Mouse (Mus musculus) stomach, embryonic 15.5 days (tissue): ENCODE data around the gene Ctsw. TPM values are rescaled to one million over a fixed set of nuclear protein-coding genes. Genes with fewer than 3 reads are reported as not detected.

Experiments used
- polyA plus RNA-seq: library from polyadenylated mRNA; unstranded; fragments of >200 nt; fragmentation: Nextera tagmentation; extraction: Ambion mirVana; gene quantifications from 2 replicates; pipeline ENCODE4 v1.2.1, GENCODE M21; 2015

Gene Ctsw
- polyA plus RNA-seq, 1 experiment from 2014 or later = 2.3 TPM

Other genes starting within 250 kb of the Ctsw start
- gene Pacs1, start 195.4 kb downstream of the Ctsw start, polyA plus RNA-seq = 18.0 and 20.6 TPM in 2 replicates
- 278 and 308 TPM in 2 replicates for gene Sf3b2, start 173.1 kb downstream of the Ctsw start, polyA plus RNA-seq
- 2.2 and 2.9 TPM in 2 replicates for gene Gal3st3, start 170.2 kb downstream of the Ctsw start, polyA plus RNA-seq
- not detected in 2 replicates for gene Catsper1, start 132.8 kb downstream of the Ctsw start, polyA plus RNA-seq
- gene Cst6, start 118.9 kb downstream of the Ctsw start, polyA plus RNA-seq = 7.9 and 13.9 TPM in 2 replicates
- gene Eif1ad, start 101.8 kb downstream of the Ctsw start, polyA plus RNA-seq = 48.0 and 51.2 TPM in 2 replicates
- 433 and 441 TPM in 2 replicates for gene Banf1, start 101.3 kb downstream of the Ctsw start, polyA plus RNA-seq
- 74.8 and 75.3 TPM in 2 replicates for gene Sart1, start 79.8 kb downstream of the Ctsw start, polyA plus RNA-seq
- 8.3 and 12.9 TPM in 2 replicates for gene Tsga10ip, start 66.0 kb downstream of the Ctsw start, polyA plus RNA-seq
- gene Drap1, start 43.5 kb downstream of the Ctsw start, polyA plus RNA-seq = 210 and 222 TPM in 2 replicates
- 47.8 and 49.4 TPM in 2 replicates for gene AI837181, start 43.4 kb downstream of the Ctsw start, polyA plus RNA-seq
- not detected in 2 replicates for gene Fosl1, start 21.0 kb downstream of the Ctsw start, polyA plus RNA-seq
- 11.8 and 11.9 TPM in 2 replicates for gene Ccdc85b, start 10.6 kb downstream of the Ctsw start, polyA plus RNA-seq
- 99.4 and 99.7 TPM in 2 replicates for gene Fibp, start 7.9 kb downstream of the Ctsw start, polyA plus RNA-seq
- 145 and 152 TPM in 2 replicates for gene Efemp2, start 5.4 kb upstream of the Ctsw start, polyA plus RNA-seq
- 35.6 and 36.3 TPM in 2 replicates for gene Mus81, start 19.9 kb upstream of the Ctsw start, polyA plus RNA-seq
- gene Cfl1, start 21.9 kb upstream of the Ctsw start, polyA plus RNA-seq = 2,358 and 2,394 TPM in 2 replicates
- gene 1700020D05Rik, start 35.3 kb upstream of the Ctsw start, polyA plus RNA-seq = not detected in 2 replicates
- gene Snx32, start 42.0 kb upstream of the Ctsw start, polyA plus RNA-seq = 8.8 and 11.1 TPM in 2 replicates
- 14.6 and 17.8 TPM in 2 replicates for gene Ovol1, start 92.1 kb upstream of the Ctsw start, polyA plus RNA-seq
- gene Ap5b1, start 99.5 kb upstream of the Ctsw start, polyA plus RNA-seq = 7.1 and 8.3 TPM in 2 replicates
- gene Rnaseh2c, start 133.4 kb upstream of the Ctsw start, polyA plus RNA-seq = 124 and 144 TPM in 2 replicates
- gene Kat5, start 141.7 kb upstream of the Ctsw start, polyA plus RNA-seq = 42.2 and 49.1 TPM in 2 replicates
- 43.5 and 46.0 TPM in 2 replicates for gene Rela, start 169.0 kb upstream of the Ctsw start, polyA plus RNA-seq
- 28.7 and 28.8 TPM in 2 replicates for gene Sipa1, start 195.2 kb upstream of the Ctsw start, polyA plus RNA-seq
- gene Map3k11, start 220.2 kb upstream of the Ctsw start, polyA plus RNA-seq = 27.7 and 32.3 TPM in 2 replicates
- gene Pcnx3, start 220.4 kb upstream of the Ctsw start, polyA plus RNA-seq = 17.7 and 19.3 TPM in 2 replicates
- 0.52 and 1.3 TPM in 2 replicates for gene Kcnk7, start 235.9 kb upstream of the Ctsw start, polyA plus RNA-seq